Mouse (Mus musculus) granulocyte monocyte progenitor cell, adult 5-6 weeks (primary cell): ENCODE results near the gene S1pr2. TPM values are rescaled to one million over a fixed set of nuclear protein-coding genes. Genes with fewer than 3 reads are reported as not detected.

ENCODE experiments used
- total RNA-seq, 2 experiments: library from RNA; stranded (forward) in 1 of 2; stranded (reverse) in 1 of 2; fragments of 200-712, 200-1000 nt in 1 of 2; fragments of >200 nt in 1 of 2; fragmentation: Nextera tagmentation in 1 of 2; gene quantifications; 2 replicates each; pipeline ENCODE4 v1.2.3; 2014 to 2017

The S1pr2 gene
- total RNA-seq, 2 experiments from 2014 or later, result 3.2 to 3.7 TPM

Other genes with a start within 250 kb of the S1pr2 start
- gene Olfm2, start 230.4 kb downstream of the S1pr2 start, total RNA-seq (2014; fragmentation: Nextera tagmentation), result not detected in 2 replicates
- gene Olfm2, start 230.4 kb downstream of the S1pr2 start, total RNA-seq (2017), result 0.09 TPM in 1 of 2 replicates, not detected in the other
- gene Col5a3, start 161.7 kb downstream of the S1pr2 start, total RNA-seq (2014; fragmentation: Nextera tagmentation), result 0.28 and 0.41 TPM in 2 replicates
- 0.60 and 0.62 TPM in 2 replicates for gene Col5a3, start 161.7 kb downstream of the S1pr2 start, total RNA-seq (2017)
- gene Rdh8, start 158.3 kb downstream of the S1pr2 start, total RNA-seq (2014; fragmentation: Nextera tagmentation), result not detected in 2 replicates
- gene Rdh8, start 158.3 kb downstream of the S1pr2 start, total RNA-seq (2017), result not detected in 2 replicates
- 13.8 and 44.1 TPM in 2 replicates for gene A230050P20Rik, start 108.1 kb downstream of the S1pr2 start, total RNA-seq (2014; fragmentation: Nextera tagmentation)
- gene A230050P20Rik, start 108.1 kb downstream of the S1pr2 start, total RNA-seq (2017), result 14.4 and 16.1 TPM in 2 replicates
- gene Angptl6, start 97.1 kb downstream of the S1pr2 start, total RNA-seq (2014; fragmentation: Nextera tagmentation), result 1.5 and 2.5 TPM in 2 replicates
- 0.52 and 1.4 TPM in 2 replicates for gene Angptl6, start 97.1 kb downstream of the S1pr2 start, total RNA-seq (2017)
- gene Ppan, start 88.6 kb downstream of the S1pr2 start, total RNA-seq (2014; fragmentation: Nextera tagmentation), result 88.0 and 115 TPM in 2 replicates
- 172 and 173 TPM in 2 replicates for gene Ppan, start 88.6 kb downstream of the S1pr2 start, total RNA-seq (2017)
- gene Eif3g, start 78.2 kb downstream of the S1pr2 start, total RNA-seq (2014; fragmentation: Nextera tagmentation), result 224 and 262 TPM in 2 replicates
- 187 and 207 TPM in 2 replicates for gene Eif3g, start 78.2 kb downstream of the S1pr2 start, total RNA-seq (2017)
- 172 and 204 TPM in 2 replicates for gene Dnmt1, start 16.9 kb downstream of the S1pr2 start, total RNA-seq (2014; fragmentation: Nextera tagmentation)
- gene Dnmt1, start 16.9 kb downstream of the S1pr2 start, total RNA-seq (2017), result 244 and 247 TPM in 2 replicates
- 44.8 and 73.4 TPM in 2 replicates for gene Mrpl4, start 26.0 kb upstream of the S1pr2 start, total RNA-seq (2014; fragmentation: Nextera tagmentation)
- 44.5 and 46.0 TPM in 2 replicates for gene Mrpl4, start 26.0 kb upstream of the S1pr2 start, total RNA-seq (2017)
- gene Icam1, start 39.2 kb upstream of the S1pr2 start, total RNA-seq (2014; fragmentation: Nextera tagmentation), result 11.6 and 14.7 TPM in 2 replicates
- gene Icam1, start 39.2 kb upstream of the S1pr2 start, total RNA-seq (2017), result 5.9 and 8.0 TPM in 2 replicates
- 2.1 and 2.3 TPM in 2 replicates for gene Icam4, start 52.6 kb upstream of the S1pr2 start, total RNA-seq (2014; fragmentation: Nextera tagmentation)
- gene Icam4, start 52.6 kb upstream of the S1pr2 start, total RNA-seq (2017), result 0.31 and 1.2 TPM in 2 replicates
- 0.36 TPM in 1 of 2 replicates, not detected in the other for gene Icam5, start 55.3 kb upstream of the S1pr2 start, total RNA-seq (2014; fragmentation: Nextera tagmentation)
- 0.04 TPM in 1 of 2 replicates, not detected in the other for gene Icam5, start 55.3 kb upstream of the S1pr2 start, total RNA-seq (2017)
- 6.2 TPM in 1 of 2 replicates, not detected in the other for gene Zglp1, start 90.3 kb upstream of the S1pr2 start, total RNA-seq (2014; fragmentation: Nextera tagmentation)
- not detected in 2 replicates for gene Zglp1, start 90.3 kb upstream of the S1pr2 start, total RNA-seq (2017)
- gene Gm49373, start 96.3 kb upstream of the S1pr2 start, total RNA-seq (2014; fragmentation: Nextera tagmentation), result not detected in 2 replicates
- gene Gm49373, start 96.3 kb upstream of the S1pr2 start, total RNA-seq (2017), result 0.60 TPM in 1 of 2 replicates, not detected in the other
- gene Fdx1l, start 96.8 kb upstream of the S1pr2 start, total RNA-seq (2014; fragmentation: Nextera tagmentation), result 23.5 and 39.7 TPM in 2 replicates
- gene Fdx1l, start 96.8 kb upstream of the S1pr2 start, total RNA-seq (2017), result 56.5 and 59.4 TPM in 2 replicates
- 61.0 and 67.3 TPM in 2 replicates for gene Gm38431, start 115.2 kb upstream of the S1pr2 start, total RNA-seq (2014; fragmentation: Nextera tagmentation)
- 5.5 and 7.5 TPM in 2 replicates for gene Gm38431, start 115.2 kb upstream of the S1pr2 start, total RNA-seq (2017)
- 59.8 and 74.1 TPM in 2 replicates for gene Raver1, start 115.2 kb upstream of the S1pr2 start, total RNA-seq (2014; fragmentation: Nextera tagmentation)
- 19.6 and 22.9 TPM in 2 replicates for gene Raver1, start 115.2 kb upstream of the S1pr2 start, total RNA-seq (2017)
- gene Tyk2, start 154.5 kb upstream of the S1pr2 start, total RNA-seq (2014; fragmentation: Nextera tagmentation), result 27.1 and 28.6 TPM in 2 replicates
- gene Tyk2, start 154.5 kb upstream of the S1pr2 start, total RNA-seq (2017), result 19.0 and 19.8 TPM in 2 replicates
- 120 and 157 TPM in 2 replicates for gene Cdc37, start 173.2 kb upstream of the S1pr2 start, total RNA-seq (2014; fragmentation: Nextera tagmentation)
- 285 and 306 TPM in 2 replicates for gene Cdc37, start 173.2 kb upstream of the S1pr2 start, total RNA-seq (2017)
- gene Pde4a, start 188.9 kb upstream of the S1pr2 start, total RNA-seq (2014; fragmentation: Nextera tagmentation), result 19.9 and 25.7 TPM in 2 replicates
- 3.8 and 4.1 TPM in 2 replicates for gene Pde4a, start 188.9 kb upstream of the S1pr2 start, total RNA-seq (2017)